Mouse (Mus musculus) limb, embryonic 13.5 days (tissue): Measurements from ENCODE around the gene Plxna4. TPM values are rescaled to one million over a fixed set of nuclear protein-coding genes. Genes with fewer than 3 reads are reported as not detected.

ENCODE experiments used
- ATAC-seq: fragments of 200-750 bp; cut with Nextera tagmentation; 2 replicates; pipeline ENCODE4 v1.8.0; 2017; ENCODE audit warnings: low read depth, moderate number of reproducible peaks, moderate TSS enrichment; ENCODE audit not compliant: low FRiP score
- H3K27ac ChIP-seq: fragments of 300-500 bp; sonication (generic); 2 replicates; pipeline ENCODE4 v1.5.1; 2015; ENCODE audit warnings: inconsistent platforms, mild to moderate bottlenecking, moderate library complexity
- H3K27me3 ChIP-seq: fragments of 300-500 bp; sonication (generic); 2 replicates; pipeline ENCODE4 v1.6.1; 2015; ENCODE audit warnings: mild to moderate bottlenecking, inconsistent platforms
- H3K36me3 ChIP-seq: fragments of 300-500 bp; sonication (generic); 2 replicates; pipeline ENCODE4 v1.6.1; 2015; ENCODE audit warnings: inconsistent platforms, mild to moderate bottlenecking, moderate library complexity
- H3K4me1 ChIP-seq: fragments of 300-500 bp; sonication (generic); 2 replicates; pipeline ENCODE4 v1.6.1; 2015; ENCODE audit warnings: inconsistent platforms
- H3K4me2 ChIP-seq: fragments of 300-500 bp; sonication (generic); replicated peaks from 2 replicates; pipeline ENCODE4 v1.6.1; 2015; ENCODE audit warnings: inconsistent platforms, mild to moderate bottlenecking, moderate library complexity
- H3K4me3 ChIP-seq: fragments of 300-500 bp; sonication (generic); 2 replicates; pipeline ENCODE4 v1.5.1; 2015; ENCODE audit warnings: moderate library complexity, mild to moderate bottlenecking, inconsistent platforms
- H3K9ac ChIP-seq: fragments of 300-500 bp; sonication (generic); 2 replicates; pipeline ENCODE4 v1.6.1; 2015; ENCODE audit warnings: mild to moderate bottlenecking, inconsistent platforms
- H3K9me3 ChIP-seq: fragments of 300-500 bp; sonication (generic); 2 replicates; pipeline ENCODE4 v1.6.1; 2016; ENCODE audit warnings: inconsistent platforms
- WGBS: fragments of 180-500 bp; shearing (Covaris S2); methylation state at CpG from one replicate; pipeline ENCODE4 v1.1.7; 2015; 5-methylcytosine and 5-hydroxymethylcytosine counted together
- polyA plus RNA-seq: library from polyadenylated mRNA; unstranded; fragments of >200 nt; fragmentation: Nextera tagmentation; extraction: Ambion mirVana; gene quantifications from 2 replicates; pipeline ENCODE4 v1.2.1, GENCODE M21; 2015

The Plxna4 gene
- polyA plus RNA-seq, 1 experiment from 2014 or later = 3.9 TPM

- H3K9ac ChIP-seq = no peak overlapping the region
- 49% methylated on average over 2 of the region's 2 CpGs for WGBS
- ATAC-seq = no peak
These were observed 148.6 kb downstream of the Plxna4 start for GRCm38 (mm10) chr6:32439434-32439833.

GRCm38 (mm10) chr6:32437219-32437618 is 150.8 kb downstream of the Plxna4 start:
- no peaks in the 10 kb centered on the region for H3K36me3 ChIP-seq
- no peaks in the 10 kb centered on the region for H3K27me3 ChIP-seq
- H3K4me2 ChIP-seq = no peak overlapping the region
- no peak for ATAC-seq
- H3K9ac ChIP-seq = no peak overlapping the region
- H3K4me1 ChIP-seq = peaks cover 38% of the 10 kb centered on the region
- H3K4me3 ChIP-seq = no peak overlapping the region
- WGBS = 63% methylated on average over 6 of the region's 6 CpGs
- no peaks in the 10 kb centered on the region for H3K9me3 ChIP-seq
- no peak overlapping the region for H3K27ac ChIP-seq

More at GRCm38 (mm10) chr6:32439434-32439833, 148.6 kb downstream of the Plxna4 start:
- H3K27ac ChIP-seq = no peak overlapping the region
- H3K9me3 ChIP-seq = no peaks in the 10 kb centered on the region
- H3K4me3 ChIP-seq = no peak overlapping the region
- no peaks in the 10 kb centered on the region for H3K27me3 ChIP-seq
- peaks cover 34% of the 10 kb centered on the region for H3K4me1 ChIP-seq
- H3K36me3 ChIP-seq = no peaks in the 10 kb centered on the region
- H3K4me2 ChIP-seq = no peak overlapping the region

- Histone ChIP-seq H3K9ac (no peak overlapping the region), H3K4me3 (no peak overlapping the region), H3K27me3 (no peaks in the 10 kb centered on the region), H3K36me3 (no peaks in the 10 kb centered on the region), H3K27ac (no peak overlapping the region), H3K4me2 (no peak overlapping the region), H3K4me1 (no peaks in the 10 kb centered on the region), H3K9me3 (no peaks in the 10 kb centered on the region)
- 52% methylated on average over 2 of the region's 2 CpGs for WGBS
- ATAC-seq = no peak
These were observed 164.9 kb downstream of the Plxna4 start for GRCm38 (mm10) chr6:32423124-32423523.

- no peak overlapping the region for H3K4me3 ChIP-seq
- WGBS = 67% methylated on average over 3 of the region's 3 CpGs
- H3K36me3 ChIP-seq = no peaks in the 10 kb centered on the region
- no peak for ATAC-seq
- no peak overlapping the region for H3K9ac ChIP-seq
- no peak overlapping the region for H3K4me2 ChIP-seq
- H3K9me3 ChIP-seq = no peaks in the 10 kb centered on the region
- no peaks in the 10 kb centered on the region for H3K27me3 ChIP-seq
- H3K27ac ChIP-seq = no peak overlapping the region
- H3K4me1 ChIP-seq = peaks cover 3% of the 10 kb centered on the region; the same call in 1 of the 2 replicates
These were observed 167.4 kb downstream of the Plxna4 start for GRCm38 (mm10) chr6:32420610-32421009.

- Histone ChIP-seq H3K27me3 (no peaks in the 10 kb centered on the region), H3K4me1 (peaks cover 8% of the 10 kb centered on the region), H3K4me2 (no peak overlapping the region), H3K36me3 (no peaks in the 10 kb centered on the region), H3K9me3 (no peaks in the 10 kb centered on the region), H3K4me3 (no peak overlapping the region), H3K9ac (no peak overlapping the region), H3K27ac (no peak overlapping the region)
- WGBS = 53% methylated on average over 4 of the region's 4 CpGs
- ATAC-seq = no peak
These were observed 170.6 kb downstream of the Plxna4 start for GRCm38 (mm10) chr6:32417351-32417750.

- peaks cover 52% of the 10 kb centered on the region for H3K4me1 ChIP-seq
- no peak for ATAC-seq
- H3K9ac ChIP-seq = no peak overlapping the region
- H3K4me3 ChIP-seq = no peak overlapping the region
- no peak overlapping the region for H3K4me2 ChIP-seq
- WGBS = 73% methylated on average over 5 of the region's 5 CpGs
- peaks cover 8% of the 10 kb centered on the region; the same call in 1 of the 2 replicates for H3K27me3 ChIP-seq
- H3K36me3 ChIP-seq = no peaks in the 10 kb centered on the region
- H3K27ac ChIP-seq = no peak overlapping the region
- no peaks in the 10 kb centered on the region for H3K9me3 ChIP-seq
These were observed 176.7 kb downstream of the Plxna4 start for GRCm38 (mm10) chr6:32411325-32411724.

GRCm38 (mm10) chr6:32409625-32410024 is 178.4 kb downstream of the Plxna4 start:
- H3K4me3 ChIP-seq = no peak overlapping the region
- no peak for ATAC-seq
- H3K9me3 ChIP-seq = no peaks in the 10 kb centered on the region
- 17% methylated on average over 1 of the region's 1 CpGs for WGBS
- H3K27ac ChIP-seq = no peak overlapping the region
- H3K4me2 ChIP-seq = no peak overlapping the region
- no peaks in the 10 kb centered on the region for H3K36me3 ChIP-seq
- H3K27me3 ChIP-seq = peaks cover 16% of the 10 kb centered on the region
- H3K4me1 ChIP-seq = peaks cover 52% of the 10 kb centered on the region
- no peak overlapping the region for H3K9ac ChIP-seq

GRCm38 (mm10) chr6:32407574-32408185 is 180.3 kb downstream of the Plxna4 start:
- Histone ChIP-seq H3K27ac (no peak overlapping the region), H3K9ac (no peak overlapping the region), H3K4me1 (peaks cover 54% of the 10 kb centered on the region), H3K36me3 (no peaks in the 10 kb centered on the region), H3K4me3 (no peak overlapping the region), H3K9me3 (no peaks in the 10 kb centered on the region), H3K27me3 (peaks cover 16% of the 10 kb centered on the region), H3K4me2 (no peak overlapping the region)
- 8% methylated on average over 8 of the region's 8 CpGs for WGBS
- ATAC-seq = no peak; the same call in 1 of the 2 replicates

- peaks cover 47% of the 10 kb centered on the region for H3K4me1 ChIP-seq
- no peaks in the 10 kb centered on the region for H3K36me3 ChIP-seq
- H3K9me3 ChIP-seq = no peaks in the 10 kb centered on the region
- WGBS = 79% methylated on average over 20 of the region's 20 CpGs
- no peak overlapping the region for H3K4me2 ChIP-seq
- no peak overlapping the region for H3K9ac ChIP-seq
- no peak for ATAC-seq
- H3K4me3 ChIP-seq = no peak overlapping the region
- H3K27ac ChIP-seq = no peak overlapping the region
- H3K27me3 ChIP-seq = peaks cover 13% of the 10 kb centered on the region
These were observed 181.5 kb downstream of the Plxna4 start for GRCm38 (mm10) chr6:32406316-32407095.

GRCm38 (mm10) chr6:32402560-32403235 is 185.3 kb downstream of the Plxna4 start:
- no peak overlapping the region for H3K4me3 ChIP-seq
- H3K9ac ChIP-seq = no peak overlapping the region
- peaks cover 8% of the 10 kb centered on the region for H3K27me3 ChIP-seq
- H3K36me3 ChIP-seq = no peaks in the 10 kb centered on the region
- H3K4me1 ChIP-seq = peaks cover 14% of the 10 kb centered on the region
- no peak overlapping the region for H3K27ac ChIP-seq
- ATAC-seq = no peak
- no peaks in the 10 kb centered on the region for H3K9me3 ChIP-seq
- 83% methylated on average over 3 of the region's 3 CpGs for WGBS
- H3K4me2 ChIP-seq = no peak overlapping the region

GRCm38 (mm10) chr6:32398261-32398660 is 189.7 kb downstream of the Plxna4 start:
- H3K4me1 ChIP-seq = peaks cover 16% of the 10 kb centered on the region
- H3K9ac ChIP-seq = no peak overlapping the region
- H3K27ac ChIP-seq = no peak overlapping the region
- ATAC-seq = no peak
- no peak overlapping the region for H3K4me2 ChIP-seq
- no peaks in the 10 kb centered on the region for H3K36me3 ChIP-seq
- H3K4me3 ChIP-seq = no peak overlapping the region
- WGBS = 90% methylated on average over 3 of the region's 3 CpGs
- no peaks in the 10 kb centered on the region for H3K27me3 ChIP-seq
- H3K9me3 ChIP-seq = no peaks in the 10 kb centered on the region

- peak overlapping the region; percentile 61; the same call in 1 of the 2 replicates for H3K27ac ChIP-seq
- peak; percentile 48 for ATAC-seq
- WGBS = 35% methylated on average over 6 of the region's 6 CpGs
These were observed 190.8 kb downstream of the Plxna4 start for GRCm38 (mm10) chr6:32397133-32397730.

More at GRCm38 (mm10) chr6:32397133-32397730, 190.8 kb downstream of the Plxna4 start:
- Histone ChIP-seq H3K36me3 (no peaks in the 10 kb centered on the region), H3K4me3 (no peak overlapping the region), H3K9me3 (no peaks in the 10 kb centered on the region), H3K9ac (no peak overlapping the region), H3K4me1 (peaks cover 10% of the 10 kb centered on the region), H3K4me2 (no peak overlapping the region; the same call in 1 of the 2 replicates), H3K27me3 (no peaks in the 10 kb centered on the region)
